Mouse (Mus musculus): ENCODE data around the gene Itga3. TPM values are rescaled to one million over a fixed set of nuclear protein-coding genes. Genes with fewer than 3 reads are reported as not detected.

Gene Itga3
- polyA plus RNA-seq (2012; rRNA removed), result 17.3 and 22.0 TPM in 2 replicates

DNA sequence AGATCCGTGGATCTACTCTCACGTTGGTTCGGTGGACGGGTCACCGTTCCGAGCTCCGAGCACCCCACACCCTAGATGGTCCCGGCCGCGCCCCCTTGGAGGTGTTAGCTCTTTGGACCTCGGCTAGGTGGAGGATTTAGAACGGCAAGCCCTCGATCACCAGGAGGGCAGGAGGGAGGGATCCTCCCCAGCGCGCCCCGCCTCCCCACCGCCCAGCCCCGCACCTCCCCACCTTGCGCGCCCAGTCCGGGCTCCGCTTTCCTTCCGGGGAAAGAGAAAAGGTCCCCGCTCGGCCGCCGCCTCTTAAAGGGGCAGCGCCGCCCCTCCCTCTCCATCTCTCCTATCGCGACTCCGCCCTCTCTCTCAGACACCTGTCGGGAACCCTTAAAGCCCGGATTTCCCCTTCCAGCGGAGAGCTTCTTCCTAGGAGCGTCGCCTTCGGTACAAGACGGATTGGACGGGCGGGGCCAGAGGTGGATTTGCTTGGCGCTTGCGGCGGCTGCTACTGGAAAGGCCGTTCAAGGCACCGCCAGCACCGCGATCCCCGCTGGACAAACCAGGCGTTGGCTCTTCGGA is at the start of gene Itga3:
Itga3 (minus strand) TSS at position 266 of the 576 bp plus-strand sequence.

GRCm38 (mm10) chr11:95119990-95120632 is 43.5 kb upstream of the Itga3 start, which contains the start of gene Dlx3:
Gene Dlx3, plus strand, starts transcription at chr11:95120119.

GRCm38 (mm10) chr11:95041139-95041609 is 35.4 kb downstream of the Itga3 start, which contains the start of gene Pdk2:
Gene Pdk2, minus strand, starts transcription at chr11:95041354.

GRCm38 (mm10) chr11:95009629-95010014 is 67.0 kb downstream of the Itga3 start, which contains the start of gene Samd14:
Gene Samd14, plus strand, starts transcription at chr11:95009879.

Other genes starting within 250 kb of the Itga3 start
- 147 and 373 TPM in 2 replicates for gene Col1a1, start 140.6 kb downstream of the Itga3 start, polyA plus RNA-seq (2012; rRNA removed)
- 0.11 TPM in 1 of 2 replicates, not detected in the other for gene Hils1, start 109.2 kb downstream of the Itga3 start, polyA plus RNA-seq (2012; rRNA removed)
- gene Sgca, start 100.5 kb downstream of the Itga3 start, polyA plus RNA-seq (2012; rRNA removed), result 0.18 and 5.9 TPM in 2 replicates
- 58.0 and 58.3 TPM in 2 replicates for gene Ppp1r9b, start 85.8 kb downstream of the Itga3 start, polyA plus RNA-seq (2012; rRNA removed)
- gene Samd14, start 66.9 kb downstream of the Itga3 start, polyA plus RNA-seq (2012; rRNA removed), result 130 and 138 TPM in 2 replicates
- gene Pdk2, start 35.4 kb downstream of the Itga3 start, polyA plus RNA-seq (2012; rRNA removed), result 16.6 and 21.0 TPM in 2 replicates
- 0.49 and 2.0 TPM in 2 replicates for gene Dlx3, start 43.3 kb upstream of the Itga3 start, polyA plus RNA-seq (2012; rRNA removed)
- 0.02 and 0.73 TPM in 2 replicates for gene Dlx4, start 69.5 kb upstream of the Itga3 start, polyA plus RNA-seq (2012; rRNA removed)
- not detected in 2 replicates for gene Tac4, start 184.7 kb upstream of the Itga3 start, polyA plus RNA-seq (2012; rRNA removed)
- 47.7 TPM in 2 replicates for gene Kat7, start 233.4 kb upstream of the Itga3 start, polyA plus RNA-seq (2012; rRNA removed)

Measured in central nervous system, embryonic 14 days (tissue).